Mouse (Mus musculus): ENCODE data around the gene Sec62. TPM values are rescaled to one million over a fixed set of nuclear protein-coding genes. Genes with fewer than 3 reads are reported as not detected.
"Not testable (repeated sequence)": the region's sequence is repeated elsewhere in the genome, so short reads cannot be mapped to it uniquely, and the experiment has no call there.

Gene Sec62
- polyA plus RNA-seq, 1 experiment: 10.1 TPM

- no peak for TF ChIP-seq GATA1 (IDR thresholded peaks at IDR 0.05; ENCODE audit: low read length)
- TF ChIP-seq TAL1 (IDR thresholded peaks at IDR 0.05; ENCODE audit: low read length): no peak
- no peaks in the 10 kb centered on the region for H3K36me3 ChIP-seq (ENCODE audit: control insufficient read depth)
- H3K9me3 ChIP-seq (ENCODE audit: control insufficient read depth, low read length): no peaks in the 10 kb centered on the region
- H3K27me3 ChIP-seq (ENCODE audit: control insufficient read depth): peaks cover 41% of the 10 kb centered on the region
- peaks cover 11% of the 10 kb centered on the region for H3K4me1 ChIP-seq (ENCODE audit: control insufficient read depth)
- peak within 1 kb of the TSS; percentile 62 for H3K4me3 ChIP-seq (replicated peaks)
Measured at GRCm38 (mm10) chr3:30855604-30856458, 63.2 kb downstream of the Sec62 start, which contains the start of gene Gpr160. Gene Gpr160, plus strand, starts transcription at chr3:30855950.

DNA sequence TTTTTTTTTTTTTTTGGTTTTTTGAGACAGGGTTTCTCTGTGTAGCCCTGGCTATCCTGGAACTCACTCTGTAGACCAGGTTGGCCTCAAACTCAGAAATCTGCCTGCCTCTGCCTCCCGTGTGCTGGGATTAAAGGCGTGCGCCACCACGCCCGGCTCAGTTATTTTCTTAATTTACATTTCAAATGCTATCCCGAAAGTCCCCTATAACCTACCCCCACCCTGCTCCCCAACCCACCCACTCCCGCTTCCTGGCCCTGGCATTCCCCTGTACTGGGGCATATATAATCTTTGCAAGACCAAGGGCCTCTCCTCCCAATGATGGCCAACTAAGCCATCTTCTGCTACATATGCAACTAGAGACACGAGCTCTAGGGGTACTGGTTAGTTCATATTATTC lies 66.9 kb downstream of the Sec62 start:
- H3K4me3 ChIP-seq (replicated peaks); H3K9me3 ChIP-seq (ENCODE audit: control insufficient read depth, low read length): not testable (repeated sequence)

GRCm38 (mm10) chr3:30860705-30861104 lies 68.0 kb downstream of the Sec62 start:
- no peaks in the 10 kb centered on the region for H3K9me3 ChIP-seq (ENCODE audit: control insufficient read depth, low read length)
- no peaks in the 10 kb centered on the region for H3K36me3 ChIP-seq (ENCODE audit: control insufficient read depth)
- H3K4me3 ChIP-seq (replicated peaks): no peak overlapping the region
- peaks cover 7% of the 10 kb centered on the region for H3K4me1 ChIP-seq (ENCODE audit: control insufficient read depth)
- no peak for TF ChIP-seq TAL1 (IDR thresholded peaks at IDR 0.05; ENCODE audit: low read length)
- TF ChIP-seq GATA1 (IDR thresholded peaks at IDR 0.05; ENCODE audit: low read length): no peak
- H3K27me3 ChIP-seq (ENCODE audit: control insufficient read depth): peaks cover 16% of the 10 kb centered on the region

More for the DNA sequence above, 66.9 kb downstream of the Sec62 start:
- Histone ChIP-seq H3K4me1 (ENCODE audit: control insufficient read depth) (peaks cover 11% of the 10 kb centered on the region), H3K27me3 (ENCODE audit: control insufficient read depth) (peaks cover 28% of the 10 kb centered on the region)
- H3K36me3 ChIP-seq (ENCODE audit: control insufficient read depth): not testable (repeated sequence)

GRCm38 (mm10) chr3:30863712-30864435 lies 71.2 kb downstream of the Sec62 start:
- Histone ChIP-seq H3K36me3 (ENCODE audit: control insufficient read depth) (no peaks in the 10 kb centered on the region), H3K4me3 (replicated peaks) (no peak overlapping the region), H3K9me3 (ENCODE audit: control insufficient read depth, low read length) (no peaks in the 10 kb centered on the region), H3K27me3 (ENCODE audit: control insufficient read depth) (no peaks in the 10 kb centered on the region), H3K4me1 (ENCODE audit: control insufficient read depth) (no peaks in the 10 kb centered on the region)
- TF ChIP-seq GATA1 (IDR thresholded peaks at IDR 0.05; ENCODE audit: low read length): no peak
- no peak for TF ChIP-seq TAL1 (IDR thresholded peaks at IDR 0.05; ENCODE audit: low read length)

- no peaks in the 10 kb centered on the region for H3K4me1 ChIP-seq (ENCODE audit: control insufficient read depth)
- no peaks in the 10 kb centered on the region for H3K9me3 ChIP-seq (ENCODE audit: control insufficient read depth, low read length)
- no peaks in the 10 kb centered on the region for H3K36me3 ChIP-seq (ENCODE audit: control insufficient read depth)
- no peaks in the 10 kb centered on the region for H3K27me3 ChIP-seq (ENCODE audit: control insufficient read depth)
- no peak overlapping the region for H3K4me3 ChIP-seq (replicated peaks)
- no peak for TF ChIP-seq TAL1 (IDR thresholded peaks at IDR 0.05; ENCODE audit: low read length)
- no peak for TF ChIP-seq GATA1 (IDR thresholded peaks at IDR 0.05; ENCODE audit: low read length)
Measured at GRCm38 (mm10) chr3:30864640-30865039, 72.0 kb downstream of the Sec62 start.

- H3K27me3 ChIP-seq (ENCODE audit: control insufficient read depth): no peaks in the 10 kb centered on the region
- TF ChIP-seq GATA1 (IDR thresholded peaks at IDR 0.05; ENCODE audit: low read length) (no peak), TAL1 (IDR thresholded peaks at IDR 0.05; ENCODE audit: low read length) (no peak)
- no peaks in the 10 kb centered on the region for H3K9me3 ChIP-seq (ENCODE audit: control insufficient read depth, low read length)
- H3K4me3 ChIP-seq (replicated peaks): no peak overlapping the region
- no peaks in the 10 kb centered on the region for H3K4me1 ChIP-seq (ENCODE audit: control insufficient read depth)
- H3K36me3 ChIP-seq (ENCODE audit: control insufficient read depth): no peaks in the 10 kb centered on the region
Measured at GRCm38 (mm10) chr3:30868176-30868575, 75.5 kb downstream of the Sec62 start.

DNA sequence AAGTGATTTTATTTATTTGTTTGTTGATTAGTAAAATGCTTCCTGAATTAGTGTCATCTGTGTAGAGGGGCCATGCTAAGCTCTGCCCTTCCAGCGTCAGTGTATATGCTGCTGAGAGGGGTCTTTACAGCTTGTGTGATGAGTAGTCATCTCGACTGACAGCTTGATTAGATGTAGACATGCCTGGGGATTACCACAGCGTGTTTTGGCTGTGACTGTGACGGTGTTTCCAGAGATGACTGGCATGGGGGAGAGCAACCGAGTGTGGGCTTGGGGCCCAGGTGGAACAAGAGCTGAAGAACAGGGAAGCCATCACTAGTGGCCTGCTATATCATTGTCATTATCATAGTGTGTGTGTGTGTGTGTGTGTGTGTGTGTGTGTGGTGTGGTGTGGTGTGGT lies 76.0 kb downstream of the Sec62 start:
- no peaks in the 10 kb centered on the region for H3K4me1 ChIP-seq (ENCODE audit: control insufficient read depth)
- H3K27me3 ChIP-seq (ENCODE audit: control insufficient read depth): no peaks in the 10 kb centered on the region
- no peaks in the 10 kb centered on the region for H3K9me3 ChIP-seq (ENCODE audit: control insufficient read depth, low read length)
- no peak for TF ChIP-seq TAL1 (IDR thresholded peaks at IDR 0.05; ENCODE audit: low read length)
- TF ChIP-seq GATA1 (IDR thresholded peaks at IDR 0.05; ENCODE audit: low read length): no peak
- H3K4me3 ChIP-seq (replicated peaks): no peak overlapping the region
- no peaks in the 10 kb centered on the region for H3K36me3 ChIP-seq (ENCODE audit: control insufficient read depth)

GRCm38 (mm10) chr3:30869995-30870394 lies 77.3 kb downstream of the Sec62 start:
- TF ChIP-seq GATA1 (IDR thresholded peaks at IDR 0.05; ENCODE audit: low read length) (no peak), TAL1 (IDR thresholded peaks at IDR 0.05; ENCODE audit: low read length) (no peak)

More at GRCm38 (mm10) chr3:30869995-30870394, 77.3 kb downstream of the Sec62 start:
- no peak overlapping the region for H3K4me3 ChIP-seq (replicated peaks)
- H3K36me3 ChIP-seq (ENCODE audit: control insufficient read depth): no peaks in the 10 kb centered on the region
- no peaks in the 10 kb centered on the region for H3K27me3 ChIP-seq (ENCODE audit: control insufficient read depth)
- H3K9me3 ChIP-seq (ENCODE audit: control insufficient read depth, low read length): no peaks in the 10 kb centered on the region
- H3K4me1 ChIP-seq (ENCODE audit: control insufficient read depth): no peaks in the 10 kb centered on the region

Other genes starting within 250 kb of the Sec62 start
- 0.02 TPM in 1 of 2 replicates, not detected in the other for gene Mecom, start 244.9 kb upstream of the Sec62 start, polyA plus RNA-seq (2012)
- not detected in 2 replicates for gene Actrt3, start 192.9 kb upstream of the Sec62 start, polyA plus RNA-seq (2012)
- gene Mynn, start 190.8 kb upstream of the Sec62 start, polyA plus RNA-seq (2012): 0.17 and 0.20 TPM in 2 replicates
- 0.03 TPM in 1 of 2 replicates, not detected in the other for gene Lrriq4, start 148.4 kb upstream of the Sec62 start, polyA plus RNA-seq (2012)
- not detected in 2 replicates for gene Lrrc34, start 145.0 kb upstream of the Sec62 start, polyA plus RNA-seq (2012)
- not detected in 2 replicates for gene Lrrc31, start 93.0 kb upstream of the Sec62 start, polyA plus RNA-seq (2012)
- gene Samd7, start 46.6 kb upstream of the Sec62 start, polyA plus RNA-seq (2012): not detected in 2 replicates
- 0.01 TPM in 1 of 2 replicates, not detected in the other for gene Gpr160, start 63.1 kb downstream of the Sec62 start, polyA plus RNA-seq (2012)
- 0.08 and 0.09 TPM in 2 replicates for gene Phc3, start 176.5 kb downstream of the Sec62 start, polyA plus RNA-seq (2012)
- 0.02 and 0.10 TPM in 2 replicates for gene Prkci, start 202.9 kb downstream of the Sec62 start, polyA plus RNA-seq (2012)

Measured in erythroblast, embryonic 14.5 days (primary cell).